Mouse (Mus musculus): ENCODE data around the gene Arih2. TPM values are rescaled to one million over a fixed set of nuclear protein-coding genes. Genes with fewer than 3 reads are reported as not detected.

Arih2 gene
- total RNA-seq, 2 experiments from 2014 or later = 61.9 to 83.9 TPM

GRCm38 (mm10) chr9:108574921-108575320 is 74.3 kb downstream of the Arih2 start:
- no peak for TF ChIP-seq CTCF (IDR thresholded peaks at IDR 0.05)
- intact Hi-C loops (cut with DNase I) = no loop called here
- no peak for DNase-seq
- Histone ChIP-seq H3K27ac (no peak overlapping the region), H3K4me3 (no peak overlapping the region)

GRCm38 (mm10) chr9:108573774-108574690 is 75.2 kb downstream of the Arih2 start:
- peak; percentile 56 for DNase-seq
- intact Hi-C loops (cut with DNase I) = no loop called here
- TF ChIP-seq CTCF (IDR thresholded peaks at IDR 0.05) = peak; percentile 40
- Histone ChIP-seq H3K27ac (no peak overlapping the region), H3K4me3 (no peak overlapping the region)

- Histone ChIP-seq H3K27ac (no peak overlapping the region), H3K4me3 (no peak overlapping the region)
- no peak for DNase-seq
- TF ChIP-seq CTCF (IDR thresholded peaks at IDR 0.05) = no peak
- intact Hi-C loops (cut with DNase I) = no loop called here
These were observed 76.9 kb downstream of the Arih2 start for GRCm38 (mm10) chr9:108572321-108572720.

- intact Hi-C loops (cut with DNase I) = no loop called here
- H3K4me3 ChIP-seq = no peak overlapping the region
- no peak for DNase-seq
These were observed 77.7 kb downstream of the Arih2 start for GRCm38 (mm10) chr9:108571401-108571973.

GRCm38 (mm10) chr9:108570207-108570896 is 78.8 kb downstream of the Arih2 start:
- peak; percentile 82 for DNase-seq
- H3K4me3 ChIP-seq = peak overlapping the region; percentile 86
- H3K27ac ChIP-seq = peak overlapping the region; percentile 76
- peak; percentile 78 for TF ChIP-seq CTCF (IDR thresholded peaks at IDR 0.05)
- intact Hi-C loops (cut with DNase I) = no loop called here

More at GRCm38 (mm10) chr9:108571401-108571973, 77.7 kb downstream of the Arih2 start:
- H3K27ac ChIP-seq = no peak overlapping the region
- TF ChIP-seq CTCF (IDR thresholded peaks at IDR 0.05) = no peak

- peak; percentile 3; the same call in 1 of the 2 replicates for TF ChIP-seq CTCF (IDR thresholded peaks at IDR 0.05)
- Histone ChIP-seq H3K27ac (peak within 1 kb of the TSS; percentile 98), H3K4me3 (peak within 1 kb of the TSS; percentile 86)
- intact Hi-C loops (cut with DNase I) = loop anchor here (5.0 kb wide), 1 partner anchor 52 kb away; the partner anchor contains the start of gene Qrich1
- peak; percentile 94 for DNase-seq
These were observed 79.6 kb downstream of the Arih2 start, which contains the start of gene Dalrd3 for GRCm38 (mm10) chr9:108569381-108570206. Dalrd3 (plus strand) TSS chr9:108569886.

GRCm38 (mm10) chr9:108568511-108568921 is 80.7 kb downstream of the Arih2 start:
- no peak for DNase-seq
- H3K4me3 ChIP-seq = peak overlapping the region; percentile 76
- intact Hi-C loops (cut with DNase I) = loop anchor here (5.0 kb wide), 1 partner anchor 51 kb away; the partner anchor contains the start of gene Qrich1
- no peak for TF ChIP-seq CTCF (IDR thresholded peaks at IDR 0.05)
- peak overlapping the region; percentile 98 for H3K27ac ChIP-seq

- Histone ChIP-seq H3K4me3 (peak overlapping the region; percentile 76), H3K27ac (peak overlapping the region; percentile 98)
- no peak for TF ChIP-seq CTCF (IDR thresholded peaks at IDR 0.05)
- intact Hi-C loops (cut with DNase I) = loop anchor here (2.0 to 5.0 kb wide), 2 partner anchors 51 to 81 kb away; partner anchors contain the start of genes Arih2 and Qrich1
- DNase-seq = peak; percentile 55
These were observed 81.2 kb downstream of the Arih2 start for GRCm38 (mm10) chr9:108567931-108568419.

GRCm38 (mm10) chr9:108566815-108567776 is 82.1 kb downstream of the Arih2 start, which contains the start of gene Ndufaf3:
Ndufaf3 (minus strand) TSS chr9:108567434.
- Histone ChIP-seq H3K4me3 (peak within 1 kb of the TSS; percentile 76), H3K27ac (peak within 1 kb of the TSS; percentile 98)
- intact Hi-C loops (cut with DNase I) = loop anchor here (2.0 to 5.0 kb wide), 2 partner anchors 50 to 82 kb away; partner anchors contain the start of genes Arih2 and Qrich1
- TF ChIP-seq CTCF (IDR thresholded peaks at IDR 0.05) = peak; percentile 93
- DNase-seq = peak; percentile 97
